Mouse (Mus musculus): ENCODE results near the gene 3830417A13Rik.

The 3830417A13Rik gene

GRCm38 (mm10) chrX:64173248-64173647, at the start of gene 3830417A13Rik:
Gene 3830417A13Rik (plus strand): TSS chrX:64173548.
- no peak for DNase-seq (ENCODE audit: low spot score in 2 of 2)

GRCm38 (mm10) chrX:64152098-64152497, 21.2 kb upstream of the 3830417A13Rik start, which contains the start of gene Gm6760:
Gene Gm6760 (minus strand): TSS chrX:64152198.
- no peak for DNase-seq (ENCODE audit: low spot score in 2 of 2)

GRCm38 (mm10) chrX:64181246-64181645, 7.9 kb downstream of the 3830417A13Rik start:
- no peak for DNase-seq (ENCODE audit: low spot score in 2 of 2)
